Mouse (Mus musculus) heart, embryonic 14.5 days (tissue): ENCODE data around the gene Dync2li1. TPM values are rescaled to one million over a fixed set of nuclear protein-coding genes. Genes with fewer than 3 reads are reported as not detected.

Experiments used
- ATAC-seq: fragments of 200-750 bp; cut with Nextera tagmentation; 2 replicates; pipeline ENCODE4 v1.8.0; 2017; ENCODE audit warnings: low read depth, moderate TSS enrichment; ENCODE audit not compliant: insufficient number of reproducible peaks, insufficient read depth, low FRiP score
- H3K27ac ChIP-seq, 2 experiments: fragments of 200-500 bp in 1 of 2; fragments of 300-500 bp in 1 of 2; sonication (generic) in 1 of 2; replicated peaks in 1 of 2; 2 replicates each; pipeline ENCODE4 v1.5.1; 2012 to 2014; ENCODE audit warnings: low read depth in 2 of 2, low read length in 2 of 2, control low read depth in 1 of 2, mild to moderate bottlenecking in 1 of 2, mixed read lengths in 1 of 2; ENCODE audit not compliant: control insufficient read depth in 1 of 2, insufficient read depth in 1 of 2
- H3K27me3 ChIP-seq: fragments of 300-500 bp; sonication (generic); 2 replicates; pipeline ENCODE4 v1.6.1; 2014; ENCODE audit warnings: mild to moderate bottlenecking, low read length, control low read depth; ENCODE audit not compliant: control insufficient read depth, insufficient read depth
- H3K36me3 ChIP-seq: fragments of 300-500 bp; sonication (generic); 2 replicates; pipeline ENCODE4 v1.6.1; 2014; ENCODE audit warnings: mild to moderate bottlenecking, control low read depth, low read length, mixed read lengths; ENCODE audit not compliant: control insufficient read depth, insufficient read depth
- H3K4me1 ChIP-seq, 2 experiments: fragments of 200-500 bp in 1 of 2; fragments of 300-500 bp in 1 of 2; sonication (generic) in 1 of 2; 2 replicates each; pipeline ENCODE4 v1.6.1; 2012 to 2014; ENCODE audit warnings: low read length in 2 of 2, control low read depth in 1 of 2, mixed read lengths in 1 of 2; ENCODE audit not compliant: control insufficient read depth in 2 of 2, insufficient read depth in 2 of 2
- H3K4me2 ChIP-seq: fragments of 300-500 bp; sonication (generic); 2 replicates; pipeline ENCODE4 v1.6.1; 2014; ENCODE audit warnings: mild to moderate bottlenecking, low read length
- H3K4me3 ChIP-seq, 2 experiments: fragments of 200-500 bp in 1 of 2; fragments of 300-500 bp in 1 of 2; sonication (generic) in 1 of 2; 2 replicates each; pipeline ENCODE4 v1.5.1; 2012 to 2014; ENCODE audit warnings: low read length in 2 of 2, mild to moderate bottlenecking in 2 of 2, control low read depth in 1 of 2, low read depth in 1 of 2, moderate library complexity in 1 of 2; ENCODE audit not compliant: control insufficient read depth in 1 of 2, insufficient read depth in 1 of 2
- H3K9ac ChIP-seq: fragments of 300-500 bp; sonication (generic); 2 replicates; pipeline ENCODE4 v1.6.1; 2014; ENCODE audit warnings: mild to moderate bottlenecking, low read length
- H3K9me3 ChIP-seq: fragments of 300-500 bp; sonication (generic); 2 replicates; pipeline ENCODE4 v1.6.1; 2016; ENCODE audit warnings: low read length, control low read depth; ENCODE audit not compliant: control insufficient read depth
- WGBS: fragments of 180-500 bp; shearing (Covaris S2); extraction: QIAGEN DNeasy Blood & Tissue Kit; methylation state at CpG from one replicate; pipeline ENCODE4 v1.1.7; 2014; 5-methylcytosine and 5-hydroxymethylcytosine counted together
- polyA plus RNA-seq: library from polyadenylated mRNA; unstranded; fragments of >200 nt; fragmentation: Nextera tagmentation; extraction: Ambion mirVana; gene quantifications from 2 replicates; pipeline ENCODE4 v1.2.1, GENCODE M21; 2014

Dync2li1 gene
- polyA plus RNA-seq, 1 experiment from 2014 or later, result 14.9 TPM

- no peak for ATAC-seq
- no peak overlapping the region for H3K9ac ChIP-seq
Observed at GRCm38 (mm10) chr17:84684284-84684683, 58.0 kb downstream of the Dync2li1 start.

GRCm38 (mm10) chr17:84685286-84685685, 59.0 kb downstream of the Dync2li1 start:
- H3K9ac ChIP-seq, result no peak overlapping the region
- no peaks in the 10 kb centered on the region for H3K9me3 ChIP-seq
- H3K4me1 ChIP-seq, result no peaks in the 10 kb centered on the region
- H3K27ac ChIP-seq, result no peak overlapping the region
- H3K27me3 ChIP-seq, result no peaks in the 10 kb centered on the region
- no peak overlapping the region for H3K4me3 ChIP-seq
- ATAC-seq, result no peak
- no peak overlapping the region for H3K4me2 ChIP-seq
- whole genome bisulfite sequencing, result 61% methylated on average over 4 of the region's 4 CpGs
- no peaks in the 10 kb centered on the region for H3K36me3 ChIP-seq

More at GRCm38 (mm10) chr17:84684284-84684683, 58.0 kb downstream of the Dync2li1 start:
- Histone ChIP-seq H3K36me3 (no peaks in the 10 kb centered on the region), H3K4me1 (no peaks in the 10 kb centered on the region), H3K4me2 (no peak overlapping the region), H3K4me3 (no peak overlapping the region), H3K27me3 (no peaks in the 10 kb centered on the region), H3K9me3 (no peaks in the 10 kb centered on the region), H3K27ac (no peak overlapping the region)
- WGBS, result 51% methylated on average over 6 of the region's 6 CpGs

GRCm38 (mm10) chr17:84687994-84688393, 61.7 kb downstream of the Dync2li1 start:
- WGBS, result 77% methylated on average over 5 of the region's 5 CpGs
- Histone ChIP-seq H3K27me3 (no peaks in the 10 kb centered on the region), H3K4me2 (no peak overlapping the region), H3K36me3 (no peaks in the 10 kb centered on the region), H3K4me3 (no peak overlapping the region), H3K9ac (no peak overlapping the region), H3K9me3 (no peaks in the 10 kb centered on the region), H3K4me1 (no peaks in the 10 kb centered on the region; a peak in 2 of 4 replicates), H3K27ac (no peak overlapping the region)
- ATAC-seq, result no peak

GRCm38 (mm10) chr17:84688834-84689233, 62.5 kb downstream of the Dync2li1 start:
- Histone ChIP-seq H3K9ac (no peak overlapping the region), H3K27ac (no peak overlapping the region), H3K27me3 (no peaks in the 10 kb centered on the region), H3K4me3 (no peak overlapping the region), H3K9me3 (no peaks in the 10 kb centered on the region), H3K4me2 (no peak overlapping the region), H3K36me3 (no peaks in the 10 kb centered on the region), H3K4me1 (no peaks in the 10 kb centered on the region; a peak in 2 of 4 replicates)
- WGBS, result 79% methylated on average over 11 of the region's 11 CpGs
- no peak for ATAC-seq

- H3K9ac ChIP-seq, result no peak overlapping the region
- no peak for ATAC-seq
- H3K36me3 ChIP-seq, result no peaks in the 10 kb centered on the region
- no peaks in the 10 kb centered on the region; a peak in 2 of 4 replicates for H3K4me1 ChIP-seq
- H3K27ac ChIP-seq, result no peak overlapping the region
- no peak overlapping the region for H3K4me3 ChIP-seq
- WGBS, result 79% methylated on average over 5 of the region's 5 CpGs
- H3K4me2 ChIP-seq, result no peak overlapping the region
- H3K9me3 ChIP-seq, result no peaks in the 10 kb centered on the region
- H3K27me3 ChIP-seq, result no peaks in the 10 kb centered on the region
Observed at GRCm38 (mm10) chr17:84689316-84689715, 63.0 kb downstream of the Dync2li1 start.

- Histone ChIP-seq H3K27ac (no peak overlapping the region), H3K4me2 (no peak overlapping the region), H3K4me1 (no peaks in the 10 kb centered on the region; a peak in 2 of 4 replicates), H3K9ac (no peak overlapping the region), H3K4me3 (no peak overlapping the region), H3K9me3 (no peaks in the 10 kb centered on the region), H3K27me3 (no peaks in the 10 kb centered on the region), H3K36me3 (no peaks in the 10 kb centered on the region)
- ATAC-seq, result no peak
- 78% methylated on average over 5 of the region's 5 CpGs for WGBS
Observed at GRCm38 (mm10) chr17:84690111-84690510, 63.8 kb downstream of the Dync2li1 start.

- no peak for ATAC-seq
- Histone ChIP-seq H3K36me3 (no peaks in the 10 kb centered on the region), H3K9ac (no peak overlapping the region), H3K9me3 (no peaks in the 10 kb centered on the region), H3K27me3 (no peaks in the 10 kb centered on the region), H3K4me3 (no peak overlapping the region), H3K27ac (no peak overlapping the region), H3K4me2 (no peak overlapping the region), H3K4me1 (no peaks in the 10 kb centered on the region; a peak in 2 of 4 replicates)
- 67% methylated on average over 2 of the region's 2 CpGs for WGBS
Observed at GRCm38 (mm10) chr17:84693741-84694140, 67.4 kb downstream of the Dync2li1 start.

- no peaks in the 10 kb centered on the region for H3K27me3 ChIP-seq
- no peak overlapping the region for H3K27ac ChIP-seq
- no peaks in the 10 kb centered on the region for H3K9me3 ChIP-seq
- no peak overlapping the region for H3K4me2 ChIP-seq
- WGBS, result 69% methylated on average over 6 of the region's 6 CpGs
- no peak for ATAC-seq
- H3K4me3 ChIP-seq, result no peak overlapping the region
- H3K36me3 ChIP-seq, result no peaks in the 10 kb centered on the region
- H3K4me1 ChIP-seq, result no peaks in the 10 kb centered on the region; a peak in 2 of 4 replicates
- no peak overlapping the region for H3K9ac ChIP-seq
Observed at GRCm38 (mm10) chr17:84696537-84696936, 70.2 kb downstream of the Dync2li1 start.
